Mouse (Mus musculus) thymus, postnatal 0 days (tissue): ENCODE data around the gene Ndufa10. TPM values are rescaled to one million over a fixed set of nuclear protein-coding genes. Genes with fewer than 3 reads are reported as not detected.

Experiments
- DNase-seq: peaks from one replicate; pipeline ENCODE4 v3.0.0-alpha.2; 2015; ENCODE audit warnings: low spot score
- microRNA-seq: library from miRNA; unstranded; fragments of <30 nt; microRNA quantifications from one replicate; pipeline ENCODE4, GENCODE M21; 2016; ENCODE audit warnings: borderline number of aligned reads
- polyA plus RNA-seq: library from polyadenylated mRNA; unstranded; fragments of >200 nt; fragmentation: Nextera tagmentation; extraction: Ambion mirVana; gene quantifications from 2 replicates; pipeline ENCODE4 v1.2.1, GENCODE M21; 2015

The Ndufa10 gene
- polyA plus RNA-seq, 1 experiment from 2014 or later: 235 TPM

DNA sequence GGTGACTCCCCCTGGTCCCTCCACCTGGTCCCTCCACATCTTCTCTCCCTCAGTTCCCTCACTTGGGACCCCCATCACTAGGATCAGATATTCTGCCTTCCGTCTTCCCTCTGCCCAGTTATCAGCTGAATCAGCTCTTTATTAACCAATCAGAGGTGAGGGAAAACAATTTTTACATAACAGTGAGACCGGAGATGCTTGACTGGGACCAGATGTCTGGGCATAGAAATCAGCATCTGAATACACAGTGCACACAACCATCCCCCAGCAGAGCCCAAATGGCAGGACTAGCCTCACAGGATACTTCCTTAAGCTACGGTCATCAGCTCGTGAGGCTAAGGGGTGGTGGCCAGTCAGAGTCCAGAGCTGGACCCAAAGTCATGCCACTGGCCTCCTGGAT, 41.6 kb downstream of the Ndufa10 start:
- DNase-seq: no peak

DNA sequence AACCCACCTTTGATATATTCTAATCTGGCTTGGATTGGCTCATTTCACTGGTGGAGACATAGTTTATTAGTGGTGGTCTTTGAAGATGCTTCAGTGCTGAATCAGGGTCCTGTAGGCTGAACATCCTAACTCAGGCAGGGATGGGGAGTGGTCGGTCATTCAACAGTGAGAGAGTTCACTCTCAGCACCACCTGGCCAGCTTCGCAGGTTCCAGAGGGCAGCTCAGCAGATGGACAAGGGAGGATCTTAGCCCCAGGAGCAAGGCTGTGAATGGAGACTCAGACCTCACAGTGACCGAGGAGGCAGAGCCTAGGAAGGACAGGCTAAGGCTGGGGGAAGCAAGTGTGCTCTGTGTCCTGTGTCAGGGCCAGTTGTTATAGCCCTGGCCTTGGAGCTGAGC, 42.2 kb downstream of the Ndufa10 start:
- DNase-seq: no peak

DNA sequence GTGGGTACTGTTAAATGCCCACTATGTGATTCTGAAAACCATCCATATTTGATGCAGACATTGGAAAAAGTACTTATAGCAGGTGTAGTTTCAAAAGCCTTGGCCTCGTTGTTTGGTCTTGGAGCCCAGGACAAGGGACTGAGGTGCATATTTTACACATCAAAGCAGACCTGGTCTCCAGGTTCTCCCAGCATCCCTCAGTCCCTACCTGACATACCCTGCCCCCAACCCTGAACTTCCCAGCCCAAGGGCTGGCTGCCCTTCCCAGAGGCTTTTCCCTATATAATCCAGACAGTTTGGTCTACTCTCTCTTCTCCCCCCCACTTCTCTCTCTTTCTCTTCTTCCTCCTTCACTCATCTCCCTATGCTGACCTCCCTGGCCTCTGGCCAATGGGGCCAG, 42.7 kb downstream of the Ndufa10 start:
- DNase-seq: no peak

DNA sequence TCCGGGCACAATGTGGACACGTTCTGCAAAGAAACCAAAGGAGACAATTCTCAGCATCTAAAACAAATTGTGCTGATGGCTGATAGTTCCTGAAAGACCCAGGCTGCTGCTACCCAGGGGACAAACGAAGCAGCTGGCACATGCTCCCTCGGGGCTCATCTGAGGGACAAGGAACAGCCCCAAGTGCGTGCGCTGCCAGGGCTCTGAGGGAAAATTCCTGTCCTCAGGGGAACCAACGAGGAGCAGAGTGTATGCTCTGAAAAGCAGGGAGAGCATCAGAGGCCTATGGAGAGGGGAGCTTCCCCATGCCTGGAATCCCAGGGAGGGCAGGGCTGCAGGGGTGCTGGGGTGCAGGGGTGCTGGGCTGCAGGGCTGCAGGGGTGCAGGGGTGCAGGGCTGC, 48.9 kb downstream of the Ndufa10 start:
- no peak for DNase-seq

DNA sequence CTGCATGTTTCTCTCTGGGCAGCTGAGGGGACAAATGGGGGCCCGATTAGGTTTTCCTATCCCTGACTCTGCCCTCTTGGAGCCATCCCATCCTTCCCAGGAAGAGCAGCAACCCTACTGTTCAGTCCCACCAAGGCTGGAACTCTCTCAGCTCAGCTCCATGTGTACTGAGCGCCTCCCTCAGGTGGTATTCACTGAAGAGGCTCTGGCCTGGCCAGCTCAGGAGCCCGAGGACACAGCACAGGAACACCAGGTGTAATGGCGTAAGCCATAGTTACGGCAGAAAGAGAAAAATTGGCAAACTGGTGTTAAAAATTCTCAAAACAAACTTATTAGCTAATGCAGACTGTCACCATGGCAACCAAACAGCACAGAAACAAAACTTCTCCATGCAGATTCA, 68.5 kb downstream of the Ndufa10 start:
- no peak for DNase-seq

DNA sequence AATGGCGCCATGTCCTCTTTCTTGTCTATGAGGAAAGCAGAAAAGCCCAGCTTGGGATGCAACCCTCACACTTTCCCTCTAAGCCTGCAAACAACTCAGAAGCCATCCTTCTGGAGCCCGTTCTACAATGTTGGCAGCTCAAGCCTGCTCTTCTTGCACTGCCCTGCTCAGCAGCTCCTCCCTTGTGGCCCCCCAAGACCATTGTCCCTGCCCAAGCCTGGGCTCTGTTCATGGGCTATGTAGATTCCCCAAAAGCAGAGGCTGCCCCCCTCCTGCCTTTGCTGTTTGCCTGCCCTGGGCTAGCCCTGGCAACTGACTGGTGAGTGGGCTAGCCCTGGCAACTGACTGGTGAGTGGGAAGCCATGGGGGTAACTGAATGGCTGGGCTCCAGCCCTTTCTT, 73.1 kb downstream of the Ndufa10 start:
- no peak for DNase-seq

DNA sequence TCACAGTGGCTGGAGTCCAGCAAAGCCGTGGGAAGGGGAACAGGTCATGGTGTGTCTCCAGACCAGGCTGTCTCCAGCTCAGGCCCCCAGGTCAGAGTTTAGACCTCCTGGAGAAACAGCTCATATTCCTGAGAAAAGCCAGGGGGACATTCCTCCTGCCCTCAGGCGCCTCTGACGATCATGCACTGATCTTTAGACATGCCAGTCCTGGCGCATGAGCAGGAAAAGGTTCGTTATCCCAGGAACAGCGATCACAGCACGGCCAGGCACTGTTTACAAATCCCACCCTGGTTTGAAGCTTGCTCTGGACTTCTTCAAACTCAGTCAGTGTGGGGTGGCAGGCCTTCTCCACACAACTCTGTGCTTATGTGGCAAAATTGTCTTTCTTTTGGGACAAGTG, 75.1 kb downstream of the Ndufa10 start:
- DNase-seq: no peak

DNA sequence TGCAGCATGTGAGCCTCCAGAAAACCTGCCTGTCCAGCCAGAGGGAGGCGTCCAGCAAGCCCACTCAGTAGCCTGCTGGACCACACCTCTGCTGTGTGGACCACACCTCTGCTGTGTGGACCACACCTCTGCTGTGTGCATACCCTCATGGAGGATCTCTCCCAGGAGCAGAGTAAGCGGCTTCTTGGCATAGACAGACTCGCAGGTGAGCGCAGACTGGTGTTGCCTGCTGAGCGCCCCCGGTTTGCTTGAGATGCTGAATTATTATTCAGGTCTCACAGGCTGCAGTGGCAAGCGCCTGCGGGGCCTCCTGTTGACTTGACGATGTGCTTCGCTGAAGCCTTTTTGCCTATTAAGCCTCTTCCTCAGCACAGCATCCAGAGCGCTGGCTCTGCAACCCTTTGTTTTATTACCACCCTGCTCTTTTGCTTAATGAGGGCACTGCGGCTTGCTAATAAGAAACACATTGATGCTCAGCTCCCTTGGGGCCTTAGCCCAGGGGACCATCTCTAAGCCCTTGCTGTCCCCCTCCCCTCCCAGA, 76.1 kb downstream of the Ndufa10 start:
- DNase-seq: no peak

DNA sequence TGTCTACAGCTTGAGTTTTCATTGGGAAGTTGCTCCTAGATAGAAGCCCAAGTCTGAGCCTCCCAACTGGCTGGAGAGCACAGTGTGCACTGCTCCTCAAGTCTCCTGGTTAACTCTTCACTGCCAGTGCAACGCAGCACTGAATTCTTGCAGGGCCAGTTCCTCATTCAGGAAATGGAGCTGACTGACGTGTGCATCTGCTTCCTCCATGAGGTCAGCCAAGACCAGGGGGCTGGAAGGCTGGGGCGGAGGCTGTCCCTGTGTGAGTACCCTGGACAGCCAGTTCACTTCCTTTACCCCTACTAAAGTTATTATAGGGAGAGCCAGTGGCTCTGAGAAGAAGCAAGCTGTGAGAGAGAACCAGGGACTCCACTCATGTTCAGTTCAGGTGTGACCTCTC, 79.4 kb downstream of the Ndufa10 start:
- no peak for DNase-seq

DNA sequence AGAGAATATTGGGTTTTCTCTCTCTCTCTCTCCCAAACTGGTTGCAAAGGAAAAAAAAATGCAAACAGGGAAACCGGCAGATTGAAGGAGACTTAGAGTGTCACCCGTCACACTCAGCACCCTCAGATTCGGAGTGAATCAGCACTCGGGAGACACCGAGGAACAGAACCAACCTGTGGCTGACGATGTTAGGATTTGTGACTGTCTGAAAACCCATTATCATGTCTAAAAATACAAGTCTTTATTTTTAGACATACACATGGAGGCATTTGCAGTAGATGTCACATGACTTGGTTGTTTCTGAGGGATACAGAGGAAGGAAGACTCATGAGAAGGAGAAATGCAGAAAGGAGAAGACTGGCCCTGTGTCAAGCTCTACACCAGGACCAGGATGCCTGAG, 80.5 kb downstream of the Ndufa10 start:
- no peak for DNase-seq

Small RNA genes lying within 50 kb of the gene (microRNA-seq; reads per million reads assigned to microRNA genes)
- gene Mir6900: 4.2 reads per million, percentile 3 among the genes with 10 or more reads in this experiment

Other genes with a start within 250 kb of the Ndufa10 start
- gene Olfr1416, start 11.3 kb upstream of the Ndufa10 start, polyA plus RNA-seq: not detected in 2 replicates
- not detected in 2 replicates for gene Olfr1415, start 22.2 kb upstream of the Ndufa10 start, polyA plus RNA-seq
- gene Olfr1414, start 44.8 kb upstream of the Ndufa10 start, polyA plus RNA-seq: not detected in 2 replicates
- not detected in 2 replicates for gene Olfr1413, start 97.5 kb upstream of the Ndufa10 start, polyA plus RNA-seq
- gene Olfr1412, start 111.9 kb upstream of the Ndufa10 start, polyA plus RNA-seq: not detected in 2 replicates
- not detected in 2 replicates for gene Olfr1411, start 120.6 kb upstream of the Ndufa10 start, polyA plus RNA-seq
- gene Olfr1410, start 131.9 kb upstream of the Ndufa10 start, polyA plus RNA-seq: not detected in 2 replicates
- not detected in 2 replicates for gene Olfr12, start 143.9 kb upstream of the Ndufa10 start, polyA plus RNA-seq
- 459 and 464 TPM in 2 replicates for gene Cops9, start 168.1 kb upstream of the Ndufa10 start, polyA plus RNA-seq
- gene Otos, start 175.0 kb upstream of the Ndufa10 start, polyA plus RNA-seq: 2.0 and 4.0 TPM in 2 replicates